Mouse (Mus musculus): Measurements from ENCODE around the gene Psmc2. TPM values are rescaled to one million over a fixed set of nuclear protein-coding genes. Genes with fewer than 3 reads are reported as not detected.

Psmc2 gene
- total RNA-seq (2021): 100 to 1,000 TPM; 112 to 114 TPM
- long read RNA-seq, experiment 1, partial matches to known transcripts: 157 of 158 reads
- long read RNA-seq, experiment 1, other reads (novel, unspliced or antisense): 1 of 158 reads
- long read RNA-seq, experiment 2, partial matches to known transcripts: 133 of 137 reads
- long read RNA-seq, experiment 2, other reads (novel, unspliced or antisense): 4 of 137 reads

- DNase-seq: peak; percentile 90
These were observed at the start of gene Psmc2, which contains the start of gene Dnajc2 for GRCm38 (mm10) chr5:21785053-21785452. Gene Psmc2, plus strand, starts transcription at chr5:21785283. Gene Dnajc2, minus strand, starts transcription at chr5:21785251.

GRCm38 (mm10) chr5:21735584-21735983 is 49.5 kb upstream of the Psmc2 start:
- peak; percentile 75 for DNase-seq

GRCm38 (mm10) chr5:21736046-21736445 is 49.0 kb upstream of the Psmc2 start:
- no peak for DNase-seq

GRCm38 (mm10) chr5:21736956-21737585 is 48.0 kb upstream of the Psmc2 start, which contains the start of gene Pmpcb:
Gene Pmpcb, plus strand, starts transcription at chr5:21737141.
- DNase-seq: peak; percentile 85

GRCm38 (mm10) chr5:21737620-21738019 is 47.5 kb upstream of the Psmc2 start:
- no peak for DNase-seq

GRCm38 (mm10) chr5:21739120-21739519 is 46.0 kb upstream of the Psmc2 start:
- DNase-seq: no peak

- DNase-seq: no peak
These were observed 45.2 kb upstream of the Psmc2 start for GRCm38 (mm10) chr5:21739881-21740280.

GRCm38 (mm10) chr5:21743606-21744005 is 41.5 kb upstream of the Psmc2 start:
- DNase-seq: no peak

GRCm38 (mm10) chr5:21744651-21745050 is 40.4 kb upstream of the Psmc2 start:
- no peak for DNase-seq

GRCm38 (mm10) chr5:21745966-21746365 is 39.1 kb upstream of the Psmc2 start:
- no peak for DNase-seq

- no peak for DNase-seq
These were observed 16.6 kb upstream of the Psmc2 start for GRCm38 (mm10) chr5:21768506-21768905.

GRCm38 (mm10) chr5:21769841-21770240 is 15.2 kb upstream of the Psmc2 start:
- no peak for DNase-seq

GRCm38 (mm10) chr5:21776491-21776890 is 8.6 kb upstream of the Psmc2 start:
- no peak for DNase-seq

GRCm38 (mm10) chr5:21784161-21785052 is 676 bp upstream of the Psmc2 start:
- DNase-seq: no peak

- DNase-seq: no peak
These were observed 693 bp downstream of the Psmc2 start for GRCm38 (mm10) chr5:21785776-21786175.

- DNase-seq: peak; percentile 90
These were observed 1.4 kb downstream of the Psmc2 start for GRCm38 (mm10) chr5:21786258-21787185.

- DNase-seq: no peak
These were observed 2.4 kb downstream of the Psmc2 start for GRCm38 (mm10) chr5:21787186-21788105.

- no peak for DNase-seq
These were observed 4.0 kb downstream of the Psmc2 start for GRCm38 (mm10) chr5:21789061-21789460.

GRCm38 (mm10) chr5:21792166-21792565 is 7.1 kb downstream of the Psmc2 start:
- DNase-seq: no peak

- no peak for DNase-seq
These were observed 17.8 kb downstream of the Psmc2 start for GRCm38 (mm10) chr5:21802907-21803306.

Measured in gastrocnemius, postnatal 10 days (tissue).